27 mouse cellular contexts compared by ENCODE assay signal in genomic region chr7:136742171-136742570, GRCm38 (mm10).
"Had no signal": no experiment of that assay in that cellular context is flagged by ENCODE, and none has a peak within 500 bp of the region (broad histone marks: within the 10 kb centered on the region; RNA-seq: fewer than 3 reads in every experiment).

No protein-coding gene starts in this region.

- DNase-seq: cerebellum, adult 18-20 months; cerebellum, adult 2 months; cerebellum, adult 8-10 months; cerebellum, adult 9-10 months; cerebellum, adult 9-11 months; cerebellum, postnatal 14 days; cerebellum, postnatal 25 days; cerebellum, postnatal 36 days; embryo, embryonic 11 days; forebrain, postnatal 0 days; gastrocnemius, adult 2 months; gastrocnemius, postnatal 10 days; gastrocnemius, postnatal 14 days; gastrocnemius, postnatal 25 days; gastrocnemius, postnatal 36 days; heart, adult 18-20 months; heart, adult 2 months had no signal

- H3K27ac ChIP-seq: embryonic facial prominence, embryonic 12.5 days; embryonic facial prominence, embryonic 13.5 days; embryonic facial prominence, embryonic 15.5 days; forebrain, embryonic 10.5 days; forebrain, embryonic 12.5 days; forebrain, embryonic 13.5 days; forebrain, embryonic 15.5 days; gastrocnemius, adult 2 months; heart, adult 2 months had no signal

- H3K4me1 ChIP-seq: embryonic facial prominence, embryonic 15.5 days; forebrain, embryonic 15.5 days had no signal

- H3K36me3 ChIP-seq: embryonic facial prominence, embryonic 12.5 days; embryonic facial prominence, embryonic 13.5 days; embryonic facial prominence, embryonic 15.5 days; forebrain, embryonic 10.5 days; forebrain, embryonic 12.5 days; forebrain, embryonic 15.5 days had no signal

- H3K4me2 ChIP-seq: embryonic facial prominence, embryonic 12.5 days; embryonic facial prominence, embryonic 13.5 days; embryonic facial prominence, embryonic 15.5 days; forebrain, embryonic 12.5 days; forebrain, embryonic 13.5 days; forebrain, embryonic 15.5 days had no signal

- ATAC-seq: forebrain, embryonic 13.5 days; forebrain, embryonic 14.5 days; forebrain, embryonic 15.5 days; forebrain, embryonic 16.5 days; forebrain, postnatal 0 days had no signal

- H3K9me3 ChIP-seq: embryonic facial prominence, embryonic 12.5 days; embryonic facial prominence, embryonic 13.5 days; embryonic facial prominence, embryonic 15.5 days; forebrain, embryonic 10.5 days; forebrain, embryonic 12.5 days; forebrain, embryonic 13.5 days; forebrain, embryonic 15.5 days had no signal

- H3K27me3 ChIP-seq: embryonic facial prominence, embryonic 12.5 days; embryonic facial prominence, embryonic 13.5 days; embryonic facial prominence, embryonic 15.5 days; forebrain, embryonic 12.5 days; forebrain, embryonic 13.5 days; forebrain, embryonic 15.5 days had no signal

- H3K4me3 ChIP-seq: embryonic facial prominence, embryonic 12.5 days; embryonic facial prominence, embryonic 13.5 days; embryonic facial prominence, embryonic 15.5 days; erythroblast, embryonic 14.5 days; forebrain, embryonic 10.5 days; forebrain, embryonic 12.5 days; forebrain, embryonic 13.5 days; forebrain, embryonic 15.5 days; gastrocnemius, adult 2 months; heart, adult 2 months had no signal

- H3K9ac ChIP-seq: embryonic facial prominence, embryonic 12.5 days; embryonic facial prominence, embryonic 13.5 days; embryonic facial prominence, embryonic 15.5 days; forebrain, embryonic 12.5 days; forebrain, embryonic 13.5 days; forebrain, embryonic 15.5 days; forebrain, postnatal 0 days had no signal
